Mouse (Mus musculus) liver (tissue): ENCODE results near the gene Gli3.

Source experiments
- DNase-seq: peaks from one replicate; pipeline ENCODE4 v3.0.0-alpha.2; 2020; ENCODE audit warnings: mixed read lengths

Gli3 gene

DNA sequence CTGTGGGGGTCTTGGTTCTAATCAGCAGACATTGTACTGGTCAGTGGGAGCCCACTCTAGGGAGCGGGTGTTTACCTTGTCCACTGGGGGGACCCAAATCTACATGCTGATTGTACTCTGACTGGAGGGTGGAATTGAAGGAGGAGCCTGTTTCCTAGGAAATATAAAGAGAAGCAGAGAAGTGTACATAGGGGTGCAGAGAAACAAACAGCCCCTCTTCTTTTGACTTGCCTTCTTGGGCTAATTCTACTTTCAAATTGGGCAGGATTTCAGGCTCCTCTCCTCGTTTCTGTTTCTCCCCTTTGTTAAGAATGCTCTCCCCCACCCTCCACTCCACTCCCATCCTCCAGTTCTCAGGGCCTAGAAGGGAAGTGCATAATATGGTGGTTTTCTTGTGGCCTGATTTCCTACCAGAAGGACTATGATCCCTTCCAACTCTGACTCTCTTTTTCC, 93.6 kb downstream of the Gli3 start:
- no peak for DNase-seq

GRCm38 (mm10) chr13:15561441-15561840, 98.4 kb downstream of the Gli3 start:
- no peak for DNase-seq

- peak; percentile 13 for DNase-seq
Observed at GRCm38 (mm10) chr13:15570908-15571568, 108.0 kb downstream of the Gli3 start.

GRCm38 (mm10) chr13:15577133-15577917, 114.3 kb downstream of the Gli3 start:
- DNase-seq: no peak

- DNase-seq: no peak
Observed at GRCm38 (mm10) chr13:15580458-15580857, 117.4 kb downstream of the Gli3 start.

- no peak for DNase-seq
Observed at GRCm38 (mm10) chr13:15585941-15586340, 122.9 kb downstream of the Gli3 start.

DNA sequence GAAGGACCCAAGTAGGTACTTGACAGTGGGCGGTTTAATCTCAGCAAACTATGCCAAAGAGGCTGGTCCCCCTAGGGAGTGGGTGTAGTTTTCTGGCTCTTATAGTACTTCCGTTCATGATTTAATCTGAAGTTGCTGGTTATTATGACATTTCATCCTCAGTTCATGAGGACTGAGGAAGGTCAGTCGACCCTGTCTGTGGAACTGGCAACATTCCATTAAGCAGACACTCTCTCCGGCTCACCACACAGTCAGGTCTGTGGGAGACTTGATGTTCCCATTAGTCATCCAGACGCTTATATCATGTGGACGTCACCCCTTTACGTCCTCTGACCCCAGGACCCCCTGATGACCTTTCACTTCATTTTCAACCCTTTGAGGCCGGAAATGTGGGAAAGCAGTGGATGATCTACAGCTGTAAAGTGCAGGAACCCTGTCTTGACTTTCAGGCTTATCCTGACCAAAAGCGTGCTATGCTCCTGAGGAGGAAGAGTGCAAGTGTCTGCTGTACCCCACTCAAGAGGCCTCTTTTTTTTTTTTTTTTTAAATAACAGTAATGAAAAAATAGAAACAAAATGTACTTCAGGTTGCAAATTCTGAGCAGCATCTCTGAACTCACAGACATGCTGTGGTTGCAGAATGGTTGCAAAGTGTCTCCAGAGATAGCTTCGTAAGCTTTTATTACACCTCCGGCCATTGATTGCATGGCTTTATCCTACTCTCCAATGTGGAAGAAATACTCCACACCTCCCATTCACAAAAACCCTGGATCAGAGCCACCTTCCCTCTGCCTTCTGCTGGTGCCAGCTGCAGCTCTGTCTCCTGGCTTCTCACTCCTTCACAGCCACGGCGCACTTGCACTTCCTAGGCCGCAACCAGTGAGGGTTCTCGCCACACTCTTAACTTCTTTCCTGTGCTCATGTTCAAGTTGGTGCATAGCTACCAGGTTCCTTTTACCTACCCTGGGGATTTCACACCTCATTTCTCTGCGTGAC, 125.5 kb downstream of the Gli3 start:
- DNase-seq: no peak

DNA sequence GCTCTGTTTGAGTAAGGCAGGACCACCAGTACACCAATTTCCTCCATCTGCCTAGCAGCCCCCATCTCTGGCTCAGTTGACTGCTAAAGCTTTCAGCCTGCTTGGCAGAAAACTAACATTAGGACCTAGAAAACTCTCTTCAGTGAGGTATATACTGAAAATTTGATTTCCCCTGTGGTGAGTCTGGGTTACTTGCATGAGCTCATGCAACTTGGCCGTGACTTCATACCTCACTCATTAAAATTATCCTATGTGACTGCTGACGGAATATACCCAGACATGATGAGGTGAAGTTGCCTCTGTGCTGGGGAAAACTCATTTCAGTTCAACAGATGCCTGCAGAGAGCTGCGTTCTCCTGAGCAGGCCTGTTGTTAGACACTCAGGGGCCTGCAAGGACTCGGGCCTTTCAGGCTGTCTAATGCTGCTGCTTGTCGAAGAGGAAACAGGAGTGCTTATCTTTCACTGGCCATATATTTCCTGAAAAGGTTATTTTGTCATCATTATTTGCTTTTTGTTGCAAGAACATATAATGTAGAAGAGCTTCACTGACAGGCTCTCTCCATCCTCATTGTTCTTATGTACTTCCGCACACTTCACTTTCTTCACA, 127.4 kb downstream of the Gli3 start:
- DNase-seq: peak; percentile 5

DNA sequence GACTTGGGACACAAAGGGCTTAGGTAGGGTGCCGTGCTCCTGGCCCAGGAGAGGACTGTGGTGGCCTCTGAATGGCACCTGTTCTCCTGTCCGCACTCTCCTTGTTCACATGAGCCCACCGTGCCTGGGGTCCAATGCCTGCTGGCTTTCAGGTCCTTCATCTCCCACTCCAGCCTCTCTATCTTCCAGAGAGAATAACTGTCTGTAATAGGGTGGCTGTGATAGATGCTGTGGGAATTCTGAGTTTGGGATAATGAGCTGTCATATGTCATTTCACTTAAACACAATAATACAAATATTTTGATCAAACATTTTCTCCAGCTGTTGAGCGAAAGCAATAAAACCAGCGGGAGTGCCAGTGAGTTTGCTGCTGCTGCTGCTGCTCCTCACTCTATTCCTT, 133.6 kb downstream of the Gli3 start:
- no peak for DNase-seq

DNA sequence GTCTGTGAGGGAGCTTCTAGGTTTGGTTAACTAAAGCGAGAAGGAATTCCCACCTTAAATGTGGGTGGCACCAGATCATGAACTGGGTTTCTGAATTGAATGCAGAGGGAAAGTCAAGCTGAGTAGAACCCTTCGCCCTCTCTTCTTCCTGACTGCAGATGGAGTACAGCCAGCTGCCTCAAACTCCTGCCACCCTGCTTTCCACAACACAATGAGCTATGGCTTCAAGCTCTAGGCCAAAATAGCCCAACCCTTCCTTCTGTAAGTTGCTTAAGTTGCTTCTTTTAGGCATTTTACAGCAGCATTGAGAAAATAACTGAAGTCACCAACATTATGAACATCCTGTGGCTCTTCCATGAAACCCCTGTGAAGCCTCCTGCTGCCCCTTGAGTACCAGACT, 136.7 kb downstream of the Gli3 start:
- DNase-seq: no peak

GRCm38 (mm10) chr13:15602161-15602560, 139.1 kb downstream of the Gli3 start:
- DNase-seq: no peak

DNA sequence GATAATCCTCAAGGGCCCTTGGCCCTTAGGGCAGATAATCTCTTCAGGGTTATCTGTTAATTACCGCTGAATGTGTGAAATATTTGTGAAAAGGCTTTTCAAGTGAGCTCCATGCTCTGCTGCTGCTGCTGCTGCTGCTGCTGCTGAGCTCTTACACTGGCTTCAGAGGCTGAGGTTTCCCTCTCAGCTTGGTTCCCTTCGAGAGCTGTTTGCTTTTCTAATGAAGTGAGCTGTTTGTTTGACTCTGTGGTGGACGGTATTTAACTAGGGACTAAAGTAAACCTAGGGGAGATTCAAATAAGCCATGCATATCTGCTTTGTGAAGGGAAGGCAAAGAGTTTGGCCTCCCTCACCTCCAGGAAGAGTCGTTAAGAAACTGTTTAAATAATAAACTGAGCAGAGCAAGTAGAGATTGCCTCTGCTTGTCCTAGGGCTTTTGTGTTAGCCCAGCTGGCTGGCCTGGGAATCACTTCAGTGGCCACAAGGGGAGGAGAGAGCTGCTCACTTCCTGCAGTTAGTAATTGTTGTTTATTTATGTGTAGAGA, 139.7 kb downstream of the Gli3 start:
- no peak for DNase-seq

- no peak for DNase-seq
Observed at GRCm38 (mm10) chr13:15604074-15604473, 141.0 kb downstream of the Gli3 start.

DNA sequence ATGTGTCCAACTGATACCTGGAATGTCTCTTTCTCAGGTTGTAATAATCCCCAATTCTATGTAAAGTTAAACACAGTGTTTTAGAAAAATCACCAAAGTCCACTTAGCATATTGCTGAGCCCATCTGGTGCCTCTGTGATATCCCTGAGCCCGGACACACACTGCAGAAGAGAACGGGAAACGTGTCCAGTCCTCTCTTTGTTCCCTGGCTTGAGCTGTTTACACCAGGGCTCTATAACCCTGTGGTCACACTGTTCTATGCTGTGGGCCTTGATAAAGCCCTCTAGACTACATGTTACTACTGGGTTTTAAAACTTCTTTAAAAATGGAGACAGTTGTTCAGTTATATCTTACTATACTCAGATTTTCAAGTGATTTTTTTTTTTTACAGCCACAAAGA, 154.4 kb downstream of the Gli3 start:
- no peak for DNase-seq

DNA sequence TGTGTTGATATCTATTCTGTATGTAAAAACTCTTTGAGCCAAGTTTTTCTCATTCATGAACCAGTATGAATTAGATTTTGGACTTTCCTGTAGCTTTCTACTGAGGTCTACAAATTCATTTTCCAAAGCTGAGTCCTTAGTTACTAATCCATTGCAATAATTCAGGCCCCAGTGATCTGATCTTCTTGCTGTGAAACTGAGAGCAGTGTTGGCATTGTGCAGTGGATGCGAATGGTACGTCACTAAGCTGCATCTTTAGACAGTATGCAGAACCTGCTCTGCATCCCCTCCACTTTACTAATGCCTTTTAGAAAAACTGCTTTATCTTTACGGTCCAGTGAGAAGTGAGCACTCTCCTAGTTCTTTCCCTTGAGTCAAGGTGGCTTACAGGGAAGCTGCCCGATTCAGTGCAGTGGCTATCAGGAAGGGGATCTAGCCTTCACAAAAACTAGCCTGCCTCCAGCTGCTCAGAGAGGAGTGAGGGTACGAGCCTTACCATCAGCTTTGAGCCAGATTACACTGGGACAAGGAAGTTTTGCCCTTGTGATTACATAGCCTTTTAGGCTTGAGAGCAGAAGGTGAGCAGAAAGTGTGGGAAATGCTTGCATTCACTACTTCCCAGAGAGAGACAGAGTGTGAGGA, 155.1 kb downstream of the Gli3 start:
- no peak for DNase-seq

DNA sequence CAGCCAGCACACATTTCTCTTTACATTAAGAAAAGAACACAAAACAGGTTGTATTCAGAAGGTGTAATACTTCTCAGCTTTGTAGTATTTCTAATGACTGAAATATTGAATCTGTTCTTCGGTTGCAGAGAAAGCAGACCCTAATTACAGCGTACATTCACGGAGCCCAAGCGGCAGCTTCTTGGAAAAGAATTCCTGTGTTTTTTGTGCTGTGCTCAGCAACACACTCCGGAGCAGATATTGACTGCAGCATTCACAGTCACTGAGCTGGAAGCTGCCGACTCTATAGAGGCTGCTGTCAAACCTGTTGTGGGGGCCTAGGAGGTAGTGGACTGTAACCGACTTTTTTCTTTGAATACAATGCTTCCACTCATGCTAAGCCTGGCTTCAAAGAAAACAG, 158.0 kb downstream of the Gli3 start:
- DNase-seq: no peak

DNA sequence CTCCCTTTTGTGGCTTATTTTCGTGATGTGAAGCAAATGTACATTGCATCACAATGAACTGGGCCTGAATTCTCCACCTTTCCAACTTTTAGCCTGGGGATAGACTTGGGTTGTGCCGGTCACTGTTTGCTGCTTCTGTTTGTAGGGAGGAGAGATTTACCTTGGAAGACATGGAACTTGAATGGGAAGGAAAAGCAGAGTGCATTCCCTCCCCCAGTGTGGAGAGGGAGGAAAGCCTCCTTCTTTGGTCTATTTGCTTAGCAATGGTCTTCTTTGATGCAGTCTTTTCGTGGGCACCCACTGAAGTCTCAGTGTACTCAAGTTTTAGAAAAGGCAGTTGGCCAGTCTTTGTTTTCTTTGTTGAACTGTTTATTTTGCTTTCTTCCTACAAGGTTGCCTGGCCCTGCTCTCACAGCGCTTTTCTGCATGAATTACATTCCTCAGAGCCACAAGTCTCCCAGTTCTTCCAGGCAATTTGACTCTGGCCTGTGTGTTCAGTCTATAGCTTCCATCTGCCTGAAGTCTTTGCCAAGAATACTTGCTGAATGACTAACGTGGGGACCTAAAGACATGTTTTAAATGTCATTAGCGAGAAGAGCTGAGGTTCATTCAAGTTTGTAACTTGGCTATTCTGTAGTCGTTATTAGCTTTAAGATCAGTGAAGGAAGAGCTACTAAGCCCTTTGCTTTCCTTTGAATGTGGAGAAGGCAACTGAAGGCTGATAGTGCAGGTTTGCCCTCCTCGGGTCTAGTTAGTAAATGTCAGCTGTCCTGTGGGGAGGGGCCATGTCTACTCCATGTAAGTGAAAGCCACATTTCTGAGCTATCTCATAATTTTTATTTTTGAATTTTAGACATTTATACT, 161.7 kb downstream of the Gli3 start:
- no peak for DNase-seq

DNA sequence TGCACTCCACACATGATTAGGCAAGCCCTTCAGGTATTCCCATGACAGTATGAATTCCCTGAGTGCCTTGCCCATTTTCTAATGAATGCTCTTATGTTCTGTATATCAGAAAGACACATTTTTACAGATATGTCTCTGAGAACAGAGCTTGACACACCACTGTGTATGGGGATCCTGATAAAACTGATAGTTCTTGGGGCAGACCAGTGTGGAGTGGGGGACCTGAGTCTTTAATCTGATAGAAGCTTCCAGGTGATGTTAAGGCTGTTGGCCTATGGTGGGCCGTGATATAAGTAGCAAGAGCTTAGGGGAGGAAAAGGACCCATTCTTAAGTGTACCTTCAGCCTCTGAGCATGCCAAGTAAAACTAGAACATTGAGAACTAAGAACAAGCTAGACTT, 178.5 kb downstream of the Gli3 start:
- DNase-seq: no peak

DNA sequence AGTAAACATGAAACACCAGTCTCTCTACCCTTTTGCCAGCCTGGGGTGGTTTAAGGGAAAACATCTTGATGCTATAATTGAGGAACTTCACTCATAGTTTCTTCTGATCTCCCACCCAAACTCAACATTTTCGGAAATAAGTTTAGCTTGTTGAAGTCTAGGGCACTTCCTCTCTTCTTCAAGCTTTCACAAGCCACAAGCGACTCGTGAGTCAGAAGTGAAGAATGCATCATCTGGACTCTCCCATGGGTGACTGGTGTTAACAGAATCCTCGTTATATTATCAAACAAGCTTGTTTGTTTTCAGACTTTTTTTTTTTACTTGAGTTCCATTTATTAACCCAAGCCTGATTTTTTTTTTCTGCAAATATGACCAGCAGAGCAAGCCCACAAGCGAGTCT, 197.5 kb downstream of the Gli3 start:
- no peak for DNase-seq

- DNase-seq: no peak
Observed at GRCm38 (mm10) chr13:15662375-15662774, 199.3 kb downstream of the Gli3 start.
